Mouse (Mus musculus) limb, embryonic 14.5 days (tissue): ENCODE data around the gene Hras. TPM values are rescaled to one million over a fixed set of nuclear protein-coding genes. Genes with fewer than 3 reads are reported as not detected.

Experiments used
- ATAC-seq: fragments of 200-750 bp; cut with Nextera tagmentation; 2 replicates; pipeline ENCODE4 v1.8.0; 2017; ENCODE audit warnings: low read depth, moderate number of reproducible peaks, moderate TSS enrichment; ENCODE audit not compliant: low FRiP score
- DNase-seq: peaks from one replicate; pipeline ENCODE4 v3.0.0-alpha.2; 2015; ENCODE audit warnings: low spot score
- H3K27ac ChIP-seq: fragments of 300-500 bp; sonication (generic); replicated peaks from 2 replicates; pipeline ENCODE4 v1.5.1; 2014; ENCODE audit warnings: low read depth, mild to moderate bottlenecking, low read length, moderate library complexity, mixed read lengths
- H3K27me3 ChIP-seq: fragments of 300-500 bp; sonication (generic); 2 replicates; pipeline ENCODE4 v1.6.1; 2014; ENCODE audit warnings: low read length, mixed read lengths; ENCODE audit not compliant: control insufficient read depth, insufficient read depth
- H3K36me3 ChIP-seq: fragments of 300-500 bp; sonication (generic); 2 replicates; pipeline ENCODE4 v1.6.1; 2014; ENCODE audit warnings: mild to moderate bottlenecking, low read length, moderate library complexity, mixed read lengths; ENCODE audit not compliant: control insufficient read depth, insufficient read depth
- H3K4me1 ChIP-seq: fragments of 300-500 bp; sonication (generic); 2 replicates; pipeline ENCODE4 v1.6.1; 2014; ENCODE audit warnings: antibody characterized with exemption, low read length, mixed read lengths; ENCODE audit not compliant: control insufficient read depth, insufficient read depth
- H3K4me2 ChIP-seq: fragments of 300-500 bp; sonication (generic); replicated peaks from 2 replicates; pipeline ENCODE4 v1.6.1; 2014; ENCODE audit warnings: low read depth, mild to moderate bottlenecking, low read length, moderate library complexity; ENCODE audit not compliant: severe bottlenecking
- H3K4me3 ChIP-seq: fragments of 300-500 bp; sonication (generic); replicated peaks from 2 replicates; pipeline ENCODE4 v1.5.1; 2014; ENCODE audit warnings: low read length
- H3K9ac ChIP-seq: fragments of 300-500 bp; sonication (generic); 2 replicates; pipeline ENCODE4 v1.6.1; 2014; ENCODE audit warnings: mild to moderate bottlenecking, low read depth, low read length, moderate library complexity; ENCODE audit not compliant: severe bottlenecking
- H3K9me3 ChIP-seq: fragments of 300-500 bp; sonication (generic); 2 replicates; pipeline ENCODE4 v1.6.1; 2016; ENCODE audit warnings: low read length; ENCODE audit not compliant: control insufficient read depth
- POLR2A ChIP-seq: fragments of 200-500 bp; IDR thresholded peaks from 2 replicates; pipeline ENCODE4 v1.8.0; 2012; ENCODE audit warnings: inconsistent platforms, mild to moderate bottlenecking, moderate library complexity, borderline replicate concordance; ENCODE audit not compliant: insufficient read depth, insufficient read length; ENCODE audit errors: extremely low read depth
- WGBS: fragments of 180-500 bp; shearing (Covaris S2); extraction: QIAGEN DNeasy Blood & Tissue Kit; methylation state at CpG from one replicate; pipeline ENCODE4 v1.1.7; 2014; 5-methylcytosine and 5-hydroxymethylcytosine counted together
- polyA plus RNA-seq, 2 experiments: library from polyadenylated mRNA; depleted of rRNA in 1 of 2; stranded (reverse) in 1 of 2; unstranded in 1 of 2; fragments of >200 nt; fragmentation: Nextera tagmentation in 1 of 2; extraction: Ambion mirVana in 1 of 2; gene quantifications; 2 replicates each; pipeline versions ENCODE4 v1.2.1 to v1.2.3; 2012 to 2014

The Hras gene
- polyA plus RNA-seq, 2 experiments = 112 to 143 TPM

DNA sequence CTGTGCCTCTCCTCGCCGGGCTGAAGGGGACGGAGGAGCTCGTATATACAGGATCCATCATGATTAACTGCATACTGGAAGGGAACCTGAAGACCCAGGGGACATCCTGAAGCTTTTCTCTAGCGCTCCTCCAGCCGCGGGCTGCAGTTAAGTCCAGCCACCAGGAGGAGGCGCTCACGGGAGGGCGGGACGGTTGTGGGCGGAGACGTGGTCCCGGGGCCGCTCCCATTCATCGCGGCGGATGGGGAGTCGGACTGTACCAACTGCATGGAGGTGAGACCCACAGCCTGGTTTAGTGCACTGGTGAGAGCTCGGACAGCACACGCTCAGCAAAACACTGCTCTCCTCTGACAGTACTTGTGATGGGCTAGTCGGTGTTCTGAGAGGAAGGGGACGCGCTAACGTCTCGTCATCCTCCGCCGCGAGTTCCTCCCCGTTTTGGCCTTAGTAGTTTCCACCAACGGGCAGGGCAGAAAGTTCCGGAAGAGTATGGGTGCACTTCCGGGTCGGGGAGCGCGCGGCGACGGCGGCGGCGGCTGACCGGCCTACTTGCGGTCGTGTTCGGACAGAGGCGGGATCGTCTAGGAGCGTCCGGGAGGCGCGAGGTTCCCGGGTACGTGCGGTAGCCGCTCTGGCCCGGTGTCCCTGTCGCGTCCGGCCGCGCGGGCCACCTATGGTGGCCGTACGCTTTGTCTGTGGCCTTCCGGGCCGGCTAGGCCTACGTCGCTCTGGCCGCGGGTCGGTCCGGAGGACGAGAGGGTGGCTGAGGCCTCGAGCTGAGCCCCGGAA, 34.7 kb upstream of the Hras start, which contains the start of gene Phrf1:
Gene Phrf1 (plus strand): TSS at position 506 of the 789 bp plus-strand sequence.
- WGBS = under 1% methylated on average over 51 of the region's 76 CpGs
- Histone ChIP-seq H3K9me3 (no peaks in the 10 kb centered on the region), H3K4me1 (peaks cover 6% of the 10 kb centered on the region), H3K27me3 (no peaks in the 10 kb centered on the region), H3K4me2 (peak within 1 kb of the TSS; percentile 88), H3K27ac (peak within 1 kb of the TSS; percentile 97), H3K9ac (peak within 1 kb of the TSS; percentile 95), H3K4me3 (peak within 1 kb of the TSS; percentile 97), H3K36me3 (peaks cover 31% of the 10 kb centered on the region)
- DNase-seq (peak; percentile 81), ATAC-seq (peak; percentile 94)
- TF ChIP-seq POLR2A = peak; percentile 80; the same call in 1 of the 2 replicates

DNA sequence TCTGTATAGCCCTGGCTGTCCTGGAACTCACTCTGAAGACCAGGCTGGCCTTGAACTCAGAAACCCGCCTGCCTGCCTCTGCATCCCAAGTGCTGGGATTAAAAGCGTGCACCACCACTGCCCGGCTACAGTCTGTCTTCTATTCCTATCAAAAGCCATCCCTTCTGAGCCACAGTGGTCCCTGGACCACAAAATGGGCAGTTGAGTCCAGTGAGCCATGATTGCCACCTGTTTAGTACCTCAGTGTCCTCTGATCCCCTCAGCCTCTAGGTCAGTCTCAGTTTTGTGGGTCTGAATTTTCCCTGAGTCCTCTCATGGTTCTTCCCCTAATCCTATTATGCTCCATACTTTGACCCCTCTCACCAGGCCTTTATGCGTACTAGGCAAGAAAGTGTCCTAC, 34.0 kb upstream of the Hras start:
- ATAC-seq = no peak
- 79% methylated on average over 4 of the region's 4 CpGs for WGBS
- peak overlapping the region; percentile 97 for H3K4me3 ChIP-seq

DNA sequence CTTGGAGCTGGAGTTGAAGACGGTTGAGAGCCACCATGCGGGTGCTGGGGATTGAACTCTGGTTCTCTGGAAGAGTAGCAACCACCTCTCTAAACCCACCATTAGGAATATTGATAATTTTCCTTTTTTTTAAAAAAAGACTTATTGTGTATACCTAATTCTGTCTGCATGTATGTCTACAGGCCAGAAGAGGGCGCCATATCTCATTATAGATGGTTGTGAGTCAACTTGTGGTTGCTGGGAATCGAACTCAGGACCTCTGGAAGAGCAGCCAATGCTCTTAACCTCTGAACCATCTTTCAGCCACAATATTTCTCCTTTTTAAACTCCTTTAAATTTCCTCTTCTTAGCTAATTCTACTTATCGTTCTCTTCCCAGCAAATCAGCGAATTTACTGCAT, 32.7 kb upstream of the Hras start:
- Histone ChIP-seq H3K4me3 (no peak overlapping the region), H3K36me3 (peaks cover 11% of the 10 kb centered on the region), H3K27me3 (no peaks in the 10 kb centered on the region), H3K9me3 (no peaks in the 10 kb centered on the region), H3K27ac (no peak overlapping the region), H3K4me1 (peaks cover 17% of the 10 kb centered on the region), H3K4me2 (no peak overlapping the region), H3K9ac (no peak overlapping the region)
- 79% methylated on average over 6 of the region's 6 CpGs for WGBS
- DNase-seq (no peak), ATAC-seq (no peak)
- no peak for TF ChIP-seq POLR2A

More for the DNA sequence above, 34.0 kb upstream of the Hras start:
- Histone ChIP-seq H3K4me1 (peaks cover 8% of the 10 kb centered on the region), H3K27ac (no peak overlapping the region), H3K9ac (no peak overlapping the region), H3K4me2 (peak overlapping the region; percentile 88), H3K36me3 (peaks cover 24% of the 10 kb centered on the region), H3K27me3 (no peaks in the 10 kb centered on the region), H3K9me3 (no peaks in the 10 kb centered on the region)
- TF ChIP-seq POLR2A = no peak
- no peak for DNase-seq

DNA sequence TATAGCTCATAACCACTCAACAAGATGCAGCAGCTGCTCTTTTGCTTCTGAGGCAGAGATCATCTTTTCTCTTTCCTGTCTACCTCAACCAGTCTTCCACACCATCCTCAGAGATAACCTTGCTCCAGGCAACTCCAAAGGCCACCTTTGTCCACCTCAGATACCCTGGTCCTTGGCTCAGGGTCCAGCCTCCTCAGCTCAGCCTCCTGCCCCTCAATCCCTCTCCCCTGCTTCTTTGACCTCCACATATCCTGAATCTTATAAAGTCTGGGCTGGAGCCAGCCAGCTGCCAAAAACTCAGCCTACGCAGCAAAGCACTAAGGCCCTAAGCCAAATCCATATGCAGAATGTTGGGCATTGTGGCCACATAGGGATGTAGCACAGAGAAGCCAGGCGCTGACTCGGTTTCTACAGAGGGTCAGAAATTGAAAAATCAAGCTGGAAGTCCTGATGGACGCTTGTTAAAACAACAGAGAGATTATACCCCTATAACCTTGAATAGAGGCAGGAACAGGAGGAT, 29.0 kb upstream of the Hras start:
- Histone ChIP-seq H3K27me3 (no peaks in the 10 kb centered on the region), H3K4me1 (peaks cover 18% of the 10 kb centered on the region), H3K9ac (no peak overlapping the region), H3K9me3 (no peaks in the 10 kb centered on the region), H3K36me3 (peaks cover 16% of the 10 kb centered on the region), H3K4me2 (peak overlapping the region; percentile 55), H3K4me3 (no peak overlapping the region), H3K27ac (peak overlapping the region; percentile 84)
- ATAC-seq (no peak), DNase-seq (no peak)
- no peak for TF ChIP-seq POLR2A
- 81% methylated on average over 4 of the region's 4 CpGs for WGBS

DNA sequence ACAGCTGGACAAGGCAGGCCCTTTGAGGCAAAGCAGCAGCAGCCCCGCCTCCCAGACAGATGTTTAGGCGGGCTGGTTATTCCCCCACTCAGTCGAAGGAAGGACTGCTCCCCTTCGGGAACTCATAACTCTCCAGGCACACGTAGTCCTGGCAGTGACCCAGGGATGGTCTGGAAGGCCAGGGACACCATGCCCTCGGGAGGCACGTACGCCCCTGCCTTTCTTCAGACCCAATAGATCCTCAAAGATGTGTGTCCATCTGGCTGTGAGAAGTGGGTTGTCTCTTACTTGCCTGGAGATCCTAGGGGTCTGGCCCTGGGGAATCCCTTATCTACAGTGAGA, 28.3 kb upstream of the Hras start:
- Histone ChIP-seq H3K27ac (peak overlapping the region; percentile 84), H3K4me3 (peak overlapping the region; percentile 65), H3K9ac (peak overlapping the region; percentile 31; the same call in 1 of the 2 replicates), H3K9me3 (no peaks in the 10 kb centered on the region), H3K36me3 (peaks cover 22% of the 10 kb centered on the region), H3K4me2 (peak overlapping the region; percentile 55), H3K27me3 (no peaks in the 10 kb centered on the region), H3K4me1 (peaks cover 18% of the 10 kb centered on the region)
- WGBS = 4% methylated on average over 8 of the region's 8 CpGs
- ATAC-seq = no peak
- DNase-seq = no peak
- 0 out of 2 replicates have a peak, but pooled peaks have one; percentile 2 for TF ChIP-seq POLR2A
